In the genomic region with DNA sequence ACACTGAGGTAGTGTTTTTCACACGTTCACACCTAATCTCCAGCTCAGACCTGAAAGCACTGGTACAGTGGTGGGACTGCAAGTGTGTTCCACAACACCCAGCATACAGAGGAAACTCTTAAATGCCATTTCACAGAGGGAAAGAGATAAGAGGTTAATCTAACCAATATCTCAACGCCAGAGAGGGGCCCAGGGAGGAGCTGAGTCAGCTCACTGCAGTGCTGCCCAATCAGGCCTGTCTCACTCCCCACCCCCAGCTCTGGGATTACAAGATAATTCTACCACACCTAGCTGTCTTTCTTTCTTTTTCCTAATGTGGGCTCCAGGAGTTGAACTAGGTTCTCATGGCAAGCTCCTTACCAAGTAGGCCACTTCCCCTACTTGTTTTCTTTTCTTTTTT, we compare ENCODE assay signal across 20 mouse cellular contexts. TPM values are rescaled to one million over a fixed set of nuclear protein-coding genes. Genes with fewer than 3 reads are reported as not detected.
DNase-seq lines count a peak whose midpoint lies in the region; ATAC-seq lines count a peak whose summit lies in the region.
"Had no signal": no experiment of that assay in that cellular context is flagged by ENCODE, and none has a peak within 500 bp of the region (broad histone marks: within the 10 kb centered on the region; RNA-seq: fewer than 3 reads in every experiment).

No protein-coding gene starts in this region.

- no peak for ATAC-seq in midbrain, embryonic 12.5 days (ENCODE audit: low FRiP score, low read depth)
- peak; percentile 39 for ATAC-seq in common myeloid progenitor, adult 5-6 weeks (replicated peaks; ENCODE audit: low read depth, poor library complexity, severe bottlenecking)
- peak; percentile 73 for ATAC-seq in liver, embryonic 12.5 days
- ATAC-seq in megakaryocyte progenitor cell, adult 5-6 weeks (replicated peaks; ENCODE audit: poor library complexity) = peak; percentile 61
- no peak for ATAC-seq in forebrain, embryonic 14.5 days
- ATAC-seq: midbrain, embryonic 15.5 days had no signal

- DNase-seq in midbrain, embryonic 10.5 days (ENCODE audit: low spot score) = no peak
- DNase-seq in forebrain, embryonic 14.5 days (ENCODE audit: low spot score) = no peak
- DNase-seq in kidney, adult 18-20 months = no peak
- no peak for DNase-seq in cerebellum, postnatal 36 days
- DNase-seq: adrenal gland, adult 2 months; cerebellum, adult 11-12 months; gastrocnemius, postnatal 25 days; lung, postnatal 36 days; right cerebral cortex, adult 18-20 months; thymus, postnatal 14 days had no signal

- peaks cover 17% of the 10 kb centered on the region for H3K36me3 ChIP-seq in midbrain, embryonic 12.5 days
- H3K36me3 ChIP-seq in midbrain, embryonic 10.5 days = peaks cover 19% of the 10 kb centered on the region
- peaks cover 25% of the 10 kb centered on the region for H3K36me3 ChIP-seq in liver, embryonic 12.5 days
- peaks cover 17% of the 10 kb centered on the region for H3K36me3 ChIP-seq in forebrain, embryonic 14.5 days (ENCODE audit: control insufficient read depth, insufficient read depth, low read length)
- H3K36me3 ChIP-seq: midbrain, embryonic 15.5 days had no signal

- H3K4me2 ChIP-seq in midbrain, embryonic 12.5 days (replicated peaks) = no peak overlapping the region
- H3K4me2 ChIP-seq in liver, embryonic 12.5 days = peak overlapping the region; percentile 46
- no peak overlapping the region for H3K4me2 ChIP-seq in forebrain, embryonic 14.5 days (ENCODE audit: low read length)
- H3K4me2 ChIP-seq: embryonic facial prominence, embryonic 12.5 days; hindbrain, embryonic 12.5 days; midbrain, embryonic 15.5 days had no signal

- peaks cover 18% of the 10 kb centered on the region for H3K4me1 ChIP-seq in midbrain, embryonic 12.5 days
- peaks cover 24% of the 10 kb centered on the region for H3K4me1 ChIP-seq in midbrain, embryonic 10.5 days
- peaks cover 79% of the 10 kb centered on the region for H3K4me1 ChIP-seq in liver, embryonic 12.5 days
- peaks cover 10% of the 10 kb centered on the region for H3K4me1 ChIP-seq in forebrain, embryonic 14.5 days (ENCODE audit: control insufficient read depth, insufficient read depth, low read length)

- H3K9ac ChIP-seq in midbrain, embryonic 12.5 days (replicated peaks) = 0 out of 2 replicates have a peak overlapping the region, but pooled peaks have one; percentile 6
- no peak overlapping the region for H3K9ac ChIP-seq in liver, embryonic 12.5 days
- no peak overlapping the region for H3K9ac ChIP-seq in forebrain, embryonic 14.5 days (ENCODE audit: low read length)
- H3K9ac ChIP-seq: embryonic facial prominence, embryonic 12.5 days; hindbrain, embryonic 12.5 days; midbrain, embryonic 15.5 days had no signal

- H3K27ac ChIP-seq in midbrain, embryonic 12.5 days (replicated peaks) = no peak overlapping the region
- no peak overlapping the region for H3K27ac ChIP-seq in midbrain, embryonic 10.5 days (replicated peaks)
- peak overlapping the region; percentile 82 for H3K27ac ChIP-seq in liver, embryonic 12.5 days
- no peak overlapping the region for H3K27ac ChIP-seq in forebrain, embryonic 14.5 days (ENCODE audit: low read depth, low read length)
- H3K27ac ChIP-seq: embryonic facial prominence, embryonic 12.5 days; forebrain, embryonic 10.5 days; hindbrain, embryonic 12.5 days; midbrain, embryonic 15.5 days had no signal

- no peaks in the 10 kb centered on the region for H3K9me3 ChIP-seq in midbrain, embryonic 12.5 days
- H3K9me3 ChIP-seq in midbrain, embryonic 10.5 days (replicated peaks) = no peaks in the 10 kb centered on the region
- H3K9me3 ChIP-seq in liver, embryonic 12.5 days (replicated peaks) = 0 out of 2 replicates have a peak, but pooled peaks cover 3% of the 10 kb centered on the region
- H3K9me3 ChIP-seq in forebrain, embryonic 14.5 days (replicated peaks; ENCODE audit: control insufficient read depth, low read length) = no peaks in the 10 kb centered on the region
- H3K9me3 ChIP-seq: embryonic facial prominence, embryonic 12.5 days; forebrain, embryonic 10.5 days; hindbrain, embryonic 12.5 days; midbrain, embryonic 15.5 days had no signal

- H3K27me3 ChIP-seq in midbrain, embryonic 12.5 days = no peaks in the 10 kb centered on the region
- H3K27me3 ChIP-seq in midbrain, embryonic 10.5 days (ENCODE audit: low read depth, poor library complexity, severe bottlenecking) = no peaks in the 10 kb centered on the region
- H3K27me3 ChIP-seq in liver, embryonic 12.5 days (replicated peaks) = no peaks in the 10 kb centered on the region
- no peaks in the 10 kb centered on the region for H3K27me3 ChIP-seq in forebrain, embryonic 14.5 days (replicated peaks; ENCODE audit: control insufficient read depth, insufficient read depth, low read length)
- H3K27me3 ChIP-seq: embryonic facial prominence, embryonic 12.5 days; hindbrain, embryonic 12.5 days; midbrain, embryonic 15.5 days had no signal

- H3K4me3 ChIP-seq in midbrain, embryonic 12.5 days = no peak overlapping the region
- no peak overlapping the region for H3K4me3 ChIP-seq in midbrain, embryonic 10.5 days
- H3K4me3 ChIP-seq in liver, embryonic 12.5 days = no peak overlapping the region
- H3K4me3 ChIP-seq in forebrain, embryonic 14.5 days (ENCODE audit: low read depth, low read length) = no peak overlapping the region
- H3K4me3 ChIP-seq: embryonic facial prominence, embryonic 12.5 days; forebrain, embryonic 10.5 days; hindbrain, embryonic 12.5 days; midbrain, embryonic 15.5 days had no signal

- 84% methylated on average over 2 of the region's 2 CpGs for WGBS in midbrain, embryonic 12.5 days
- 80% methylated on average over 2 of the region's 2 CpGs for WGBS in midbrain, embryonic 10.5 days
- WGBS in liver, embryonic 12.5 days (ENCODE audit: insufficient replicate concordance) = 20% methylated on average over 2 of the region's 2 CpGs
- WGBS in forebrain, embryonic 14.5 days = 82% methylated on average over 2 of the region's 2 CpGs

RNA-seq across cellular contexts. Expression of a gene that starts 2.3 kb away (rescaled TPM):
- polyA plus RNA-seq in midbrain, embryonic 12.5 days (2016; fragmentation: Nextera tagmentation; extraction: Ambion mirVana) = 583 and 600 TPM in 2 replicates
- polyA plus RNA-seq in midbrain, embryonic 10.5 days (2016; fragmentation: Nextera tagmentation; extraction: Ambion mirVana) = 691 and 854 TPM in 2 replicates
- total RNA-seq in common myeloid progenitor, adult 5-6 weeks (2017) = 2,413 and 3,257 TPM in 2 replicates
- polyA plus RNA-seq in liver, embryonic 12.5 days (2016; fragmentation: Nextera tagmentation; extraction: Ambion mirVana) = 722 and 731 TPM in 2 replicates
- total RNA-seq in megakaryocyte progenitor cell, adult 5-6 weeks (2015) = 2,102 and 2,150 TPM in 2 replicates
- total RNA-seq in megakaryocyte progenitor cell, adult 5-6 weeks (2017) = 2,250 and 2,701 TPM in 2 replicates
- 510 and 595 TPM in 2 replicates for polyA plus RNA-seq in forebrain, embryonic 14.5 days (2014; fragmentation: Nextera tagmentation; extraction: Ambion mirVana)

RNA-seq across cellular contexts. Expression of a gene that starts 29.3 kb away (rescaled TPM):
- polyA plus RNA-seq in midbrain, embryonic 12.5 days (2016; fragmentation: Nextera tagmentation; extraction: Ambion mirVana) = 0.25 and 0.43 TPM in 2 replicates
- polyA plus RNA-seq in midbrain, embryonic 10.5 days (2016; fragmentation: Nextera tagmentation; extraction: Ambion mirVana) = 0.06 and 0.07 TPM in 2 replicates
- total RNA-seq in common myeloid progenitor, adult 5-6 weeks (2017) = not detected in 2 replicates
- polyA plus RNA-seq in liver, embryonic 12.5 days (2016; fragmentation: Nextera tagmentation; extraction: Ambion mirVana) = 0.05 TPM in 1 of 2 replicates, not detected in the other
- not detected in 2 replicates for total RNA-seq in megakaryocyte progenitor cell, adult 5-6 weeks (2015)
- total RNA-seq in megakaryocyte progenitor cell, adult 5-6 weeks (2017) = not detected in 2 replicates
- polyA plus RNA-seq in forebrain, embryonic 14.5 days (2014; fragmentation: Nextera tagmentation; extraction: Ambion mirVana) = 1.1 and 1.5 TPM in 2 replicates
- total RNA-seq: gastrocnemius, postnatal 25 days; liver, adult 2 months had no signal
- polyA plus RNA-seq: heart, postnatal 0 days; liver, adult 2 months had no signal

Comparison
In these comparisons a context has a peak if more than half of its experiments do, and no peak if none do; other contexts are left out.
1. ATAC-seq: peak in common myeloid progenitor, adult 5-6 weeks (single experiment), liver, embryonic 12.5 days (single experiment) and megakaryocyte progenitor cell, adult 5-6 weeks (single experiment); none in midbrain, embryonic 12.5 days (single experiment) and forebrain, embryonic 14.5 days (single experiment).